Mouse (Mus musculus) hindbrain, embryonic 14.5 days (tissue): ENCODE measurements around the gene Gstt1. TPM values are rescaled to one million over a fixed set of nuclear protein-coding genes. Genes with fewer than 3 reads are reported as not detected.
"Not testable (repeated sequence)": the region's sequence is repeated elsewhere in the genome, so short reads cannot be mapped to it uniquely, and the experiment has no call there.

ENCODE experiments used
- ATAC-seq: fragments of 200-750 bp; cut with Nextera tagmentation; 2 replicates; pipeline ENCODE4 v1.8.0; 2017; ENCODE audit warnings: moderate number of reproducible peaks, mild to moderate bottlenecking, moderate TSS enrichment, moderate library complexity; ENCODE audit not compliant: low FRiP score
- DNase-seq: peaks from one replicate; pipeline ENCODE4 v3.0.0-alpha.2; 2015; ENCODE audit warnings: low spot score
- H3K27ac ChIP-seq: fragments of 300-500 bp; sonication (generic); 2 replicates; pipeline ENCODE4 v1.5.1; 2014; ENCODE audit warnings: mild to moderate bottlenecking, moderate library complexity
- H3K27me3 ChIP-seq: fragments of 300-500 bp; sonication (generic); 2 replicates; pipeline ENCODE4 v1.6.1; 2014; ENCODE audit warnings: mild to moderate bottlenecking, low read length, mixed read lengths; ENCODE audit not compliant: control insufficient read depth, insufficient read depth
- H3K36me3 ChIP-seq: fragments of 300-500 bp; sonication (generic); replicated peaks from 2 replicates; pipeline ENCODE4 v1.6.1; 2014; ENCODE audit not compliant: control insufficient read depth, insufficient read depth
- H3K4me1 ChIP-seq: fragments of 300-500 bp; sonication (generic); replicated peaks from 2 replicates; pipeline ENCODE4 v1.6.1; 2014; ENCODE audit warnings: antibody characterized with exemption, low read length, mixed read lengths; ENCODE audit not compliant: control insufficient read depth, insufficient read depth
- H3K4me2 ChIP-seq: fragments of 300-500 bp; sonication (generic); replicated peaks from 2 replicates; pipeline ENCODE4 v1.6.1; 2014; ENCODE audit warnings: mild to moderate bottlenecking, moderate library complexity
- H3K4me3 ChIP-seq: fragments of 300-500 bp; sonication (generic); replicated peaks from 2 replicates; pipeline ENCODE4 v1.5.1; 2014; ENCODE audit warnings: mild to moderate bottlenecking, low read length
- H3K9ac ChIP-seq: fragments of 300-500 bp; sonication (generic); 2 replicates; pipeline ENCODE4 v1.6.1; 2014
- H3K9me3 ChIP-seq: fragments of 300-500 bp; sonication (generic); 2 replicates; pipeline ENCODE4 v1.6.1; 2016; ENCODE audit warnings: low read length; ENCODE audit not compliant: control insufficient read depth
- WGBS: fragments of 180-500 bp; shearing (Covaris S2); extraction: QIAGEN DNeasy Blood & Tissue Kit; methylation state at CpG from one replicate; pipeline ENCODE4 v1.1.7; 2014; 5-methylcytosine and 5-hydroxymethylcytosine counted together
- polyA plus RNA-seq: library from polyadenylated mRNA; unstranded; fragments of >200 nt; fragmentation: Nextera tagmentation; extraction: Ambion mirVana; gene quantifications from 2 replicates; pipeline ENCODE4 v1.2.1, GENCODE M21; 2014

Gene Gstt1
- polyA plus RNA-seq, 1 experiment from 2014 or later = 12.1 TPM

DNA sequence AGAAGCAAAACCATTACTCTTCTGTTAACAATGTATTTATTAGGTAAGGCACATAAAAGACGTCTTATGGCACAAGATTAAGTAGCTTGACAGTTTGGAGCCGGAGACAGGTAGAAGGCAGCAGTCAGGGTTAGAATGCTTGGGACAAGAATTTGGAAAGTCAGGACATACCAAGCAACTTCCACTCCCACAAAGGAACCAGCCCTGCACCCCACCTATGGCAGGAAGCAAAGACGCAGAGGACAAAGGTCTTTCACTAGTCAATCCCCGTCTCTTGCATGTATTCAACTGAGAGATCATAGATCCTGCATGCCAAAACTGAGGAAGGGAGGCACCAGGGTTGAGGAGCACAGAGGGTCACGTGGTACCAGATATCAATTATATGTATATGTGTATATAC, 24.3 kb downstream of the Gstt1 start:
- no peak overlapping the region for H3K27ac ChIP-seq
- peaks cover 10% of the 10 kb centered on the region for H3K4me1 ChIP-seq
- peaks cover 14% of the 10 kb centered on the region for H3K27me3 ChIP-seq
- H3K9ac ChIP-seq = no peak overlapping the region
- no peaks in the 10 kb centered on the region for H3K36me3 ChIP-seq
- no peak overlapping the region for H3K4me2 ChIP-seq
- peaks cover 3% of the 10 kb centered on the region for H3K9me3 ChIP-seq
- H3K4me3 ChIP-seq = no peak overlapping the region
- ATAC-seq = no peak
- WGBS = 95% methylated on average over 5 of the region's 5 CpGs
- DNase-seq = no peak

DNA sequence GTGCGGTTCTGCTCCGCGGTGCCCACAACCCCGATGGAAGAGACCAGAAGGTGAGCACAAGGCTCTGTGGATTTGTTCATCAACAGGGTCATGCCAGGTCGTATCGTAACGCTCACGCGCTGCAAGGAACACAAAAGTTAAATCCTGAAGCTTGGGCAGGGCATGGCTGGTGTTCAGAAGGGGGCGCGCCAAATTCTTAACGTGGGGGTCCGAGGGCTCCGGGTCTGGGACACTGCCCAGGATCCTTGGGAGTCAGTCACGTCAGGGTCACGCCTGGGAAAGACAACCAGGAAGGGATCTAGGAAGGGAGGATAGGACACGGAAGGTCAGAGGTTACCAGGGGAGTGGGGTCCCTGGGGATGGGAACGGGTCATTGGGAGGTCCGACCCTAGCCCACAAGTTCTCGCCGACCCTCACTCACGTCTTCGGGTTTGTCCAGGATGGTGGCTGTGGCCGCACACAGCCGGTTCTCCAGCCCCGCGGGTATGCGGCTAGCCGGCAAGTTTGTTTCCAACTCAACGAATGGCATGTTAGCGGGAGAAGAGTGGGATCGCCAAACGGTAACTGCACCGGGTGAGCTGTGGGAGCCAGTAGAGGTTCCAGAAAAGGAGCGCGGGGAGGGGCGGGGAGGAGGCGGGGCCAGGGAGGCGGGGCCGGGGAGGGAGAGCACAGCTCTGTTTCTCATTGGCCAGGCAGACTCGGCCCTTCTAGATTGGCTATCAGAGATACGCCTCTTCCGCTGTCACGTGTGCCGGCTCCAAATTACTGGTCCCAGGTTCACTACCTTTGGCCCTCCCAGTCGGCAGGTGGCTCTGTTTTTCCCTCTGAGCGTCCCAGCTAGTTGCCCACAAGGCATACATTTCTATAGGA, 25.4 kb downstream of the Gstt1 start, which contains the start of gene Ddt:
Ddt (minus strand) TSS at position 620 of the 870 bp plus-strand sequence.
- DNase-seq (peak; percentile 84), ATAC-seq (peak; percentile 97)
- under 1% methylated on average over 46 of the region's 47 CpGs for WGBS
- Histone ChIP-seq H3K36me3 (no peaks in the 10 kb centered on the region), H3K4me3 (peak within 1 kb of the TSS; percentile 48), H3K27ac (no peak within 1 kb of the TSS), H3K9ac (peak within 1 kb of the TSS; percentile 57), H3K4me2 (peak within 1 kb of the TSS; percentile 99), H3K9me3 (no peaks in the 10 kb centered on the region), H3K27me3 (peaks cover 4% of the 10 kb centered on the region; the same call in 1 of the 2 replicates), H3K4me1 (peaks cover 10% of the 10 kb centered on the region)

DNA sequence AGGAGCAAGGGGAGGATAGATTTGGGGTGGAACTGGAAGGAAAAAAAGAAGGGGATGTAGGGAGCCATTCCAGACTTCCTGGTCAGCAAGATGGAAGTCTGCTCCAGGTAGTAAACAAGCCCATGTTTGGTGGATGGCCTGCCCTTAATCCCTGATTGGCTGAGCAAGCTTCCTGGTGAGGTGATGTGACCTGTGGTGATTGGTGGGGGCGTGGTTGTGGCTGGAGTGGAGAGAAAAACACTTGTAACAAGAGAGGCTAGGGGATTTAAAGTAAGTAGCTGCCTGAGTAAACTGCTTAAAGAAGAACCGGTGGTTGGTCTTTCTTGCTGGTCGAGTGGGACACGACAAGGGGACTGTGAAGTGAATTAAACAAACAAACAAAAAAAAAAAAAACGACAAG, 30.6 kb downstream of the Gstt1 start:
- WGBS = 41% methylated on average over 5 of the region's 5 CpGs
- peaks cover 18% of the 10 kb centered on the region for H3K4me1 ChIP-seq
- ATAC-seq, H3K4me3 ChIP-seq, H3K27me3 ChIP-seq, H3K4me2 ChIP-seq, H3K27ac ChIP-seq, H3K9ac ChIP-seq, DNase-seq, H3K36me3 ChIP-seq, H3K9me3 ChIP-seq: not testable (repeated sequence)

DNA sequence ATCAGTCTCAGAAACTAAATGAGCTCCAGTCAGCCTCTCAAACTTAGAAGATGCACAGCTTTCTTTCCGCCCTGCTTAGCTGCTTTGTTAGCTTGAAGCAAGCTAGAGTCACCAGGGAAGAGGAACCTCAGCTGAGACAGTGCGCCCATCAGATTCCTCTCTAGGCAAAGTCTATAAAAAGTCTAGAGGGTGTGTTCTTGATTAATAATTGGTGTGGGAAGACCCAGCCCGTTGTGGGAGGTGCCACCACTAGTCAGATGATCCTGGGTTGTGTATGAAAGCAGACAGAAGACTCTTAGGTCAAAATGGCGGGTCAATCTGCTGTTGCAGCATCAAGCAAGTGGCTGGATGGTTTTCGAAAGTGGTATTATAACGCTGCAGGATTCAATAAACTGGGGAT, 31.5 kb downstream of the Gstt1 start:
- Histone ChIP-seq H3K4me1 (peaks cover 15% of the 10 kb centered on the region), H3K27me3 (no peaks in the 10 kb centered on the region), H3K27ac (no peak overlapping the region), H3K4me3 (no peak overlapping the region), H3K9me3 (no peaks in the 10 kb centered on the region), H3K36me3 (no peaks in the 10 kb centered on the region), H3K9ac (no peak overlapping the region), H3K4me2 (no peak overlapping the region)
- no peak for ATAC-seq
- no peak for DNase-seq
- 91% methylated on average over 6 of the region's 6 CpGs for WGBS

DNA sequence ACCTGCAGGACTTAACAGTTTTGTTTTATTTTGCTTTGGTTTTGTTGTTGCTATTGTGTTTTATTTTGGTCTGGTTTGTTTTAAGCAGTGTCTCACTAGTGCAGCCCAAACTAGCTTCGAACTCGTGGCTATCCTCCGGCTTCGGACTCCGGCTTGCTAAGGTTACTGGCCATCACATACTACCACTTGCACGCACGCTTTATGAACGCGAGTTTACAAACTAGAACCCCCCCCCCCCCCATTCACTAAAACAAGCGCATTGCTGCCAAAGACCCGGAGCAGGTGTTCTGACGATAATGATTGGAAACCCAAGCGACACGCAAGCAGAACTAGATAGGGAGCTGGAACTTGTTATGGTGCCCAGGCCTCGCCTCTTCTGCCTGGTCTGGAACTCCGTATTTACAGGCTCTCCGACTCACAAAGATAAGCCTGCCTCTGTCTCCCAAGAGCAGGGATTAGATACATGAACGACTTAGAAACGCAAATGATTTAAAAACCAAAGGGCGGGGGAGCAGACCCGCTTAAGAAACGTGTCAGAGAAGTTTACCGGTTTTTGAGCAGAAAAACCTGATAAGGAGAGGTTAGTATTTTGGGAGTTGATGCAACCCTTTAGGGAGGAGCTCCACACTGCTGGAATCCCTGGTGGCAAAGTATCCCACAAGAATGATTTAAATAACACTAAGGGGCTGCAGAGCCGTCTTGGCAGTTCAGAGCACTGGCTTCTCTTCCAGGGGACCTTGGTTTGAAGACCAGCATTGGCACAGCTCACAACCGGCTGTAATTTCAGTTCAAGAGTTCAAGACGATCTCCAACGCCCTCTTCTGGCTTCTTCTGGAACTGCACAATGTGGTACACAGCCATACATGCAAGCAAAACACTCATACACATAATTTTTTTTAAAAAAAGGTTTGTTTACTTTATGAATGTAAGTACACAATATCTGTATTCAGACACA, 33.6 kb downstream of the Gstt1 start:
- Histone ChIP-seq H3K36me3 (no peaks in the 10 kb centered on the region), H3K27me3 (no peaks in the 10 kb centered on the region), H3K27ac (peak overlapping the region; percentile 14; the same call in 1 of the 2 replicates), H3K4me2 (peak overlapping the region; percentile 56), H3K9ac (peak overlapping the region; percentile 48), H3K4me1 (peaks cover 15% of the 10 kb centered on the region), H3K9me3 (no peaks in the 10 kb centered on the region), H3K4me3 (peak overlapping the region; percentile 71)
- peak; percentile 80 for DNase-seq
- 1% methylated on average over 27 of the region's 27 CpGs for WGBS
- ATAC-seq = peak; percentile 2; the same call in 1 of the 2 replicates

DNA sequence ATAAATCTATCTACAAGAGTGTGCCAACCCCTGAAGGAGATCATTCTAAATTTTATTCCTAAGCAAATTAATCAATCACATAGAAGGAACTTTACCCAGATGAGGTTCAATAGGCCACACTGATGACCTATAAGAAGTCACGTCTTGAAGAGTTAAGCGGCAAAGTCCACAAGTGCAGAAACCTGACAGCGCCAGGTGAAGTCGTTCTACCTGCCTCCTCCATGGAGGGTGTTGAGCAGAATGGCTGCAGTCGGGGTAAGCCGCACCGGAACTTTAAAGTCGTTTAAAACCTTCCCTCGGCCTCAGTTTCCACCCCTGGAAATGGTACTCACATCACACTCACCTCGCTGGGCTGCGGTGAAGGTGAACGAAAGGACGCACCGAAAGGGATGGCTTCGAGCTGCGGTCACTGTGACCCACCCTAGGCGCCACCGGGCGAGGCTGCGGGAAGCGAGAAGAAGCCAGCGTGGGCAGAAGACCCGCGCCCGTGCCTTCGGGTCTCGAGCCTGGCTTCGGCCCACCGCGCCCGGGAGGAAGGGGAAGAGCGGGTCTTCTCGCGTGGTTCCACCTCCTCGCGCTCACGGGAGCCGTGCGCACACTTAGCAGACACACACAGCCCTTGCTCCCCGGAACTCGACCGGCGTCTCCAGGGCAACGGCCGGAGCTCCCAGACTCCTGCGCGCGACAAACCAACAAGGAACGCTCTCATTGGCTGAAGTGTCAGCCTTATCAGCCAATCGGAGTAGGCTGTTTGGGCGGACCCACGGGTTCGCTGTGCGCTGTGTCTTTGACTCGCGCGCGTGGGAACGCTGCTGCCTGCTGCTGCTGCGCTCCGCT, 34.5 kb downstream of the Gstt1 start, which contains the start of gene Cabin1:
Cabin1 (minus strand) TSS at position 660 of the 837 bp plus-strand sequence.
- Histone ChIP-seq H3K27ac (peak within 1 kb of the TSS; percentile 78), H3K27me3 (no peaks in the 10 kb centered on the region), H3K36me3 (no peaks in the 10 kb centered on the region), H3K9ac (peak within 1 kb of the TSS; percentile 60), H3K4me3 (peak within 1 kb of the TSS; percentile 71), H3K4me2 (peak within 1 kb of the TSS; percentile 56), H3K9me3 (no peaks in the 10 kb centered on the region), H3K4me1 (peaks cover 15% of the 10 kb centered on the region)
- peak; percentile 97 for ATAC-seq
- DNase-seq = peak; percentile 100
- WGBS = under 1% methylated on average over 61 of the region's 61 CpGs

DNA sequence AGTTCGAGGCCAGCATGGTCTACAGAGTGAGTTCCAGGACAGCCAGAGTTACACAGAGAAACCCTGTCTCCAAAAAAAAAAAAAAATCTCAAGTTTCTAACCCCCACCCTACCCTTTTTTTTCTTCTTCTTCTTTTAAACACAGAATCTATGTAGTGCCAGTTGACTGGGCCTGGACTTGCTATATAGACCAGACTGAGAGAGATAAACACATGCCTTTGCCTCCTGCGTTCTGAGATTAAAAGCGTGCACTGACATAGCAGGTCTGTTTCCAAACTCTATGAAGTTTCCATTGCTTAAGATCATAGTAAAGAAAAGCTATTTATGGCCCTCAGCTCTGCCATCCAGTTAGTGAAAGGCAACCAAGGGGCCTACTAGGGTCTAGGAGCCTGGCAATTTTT, 36.0 kb downstream of the Gstt1 start:
- 90% methylated on average over 3 of the region's 3 CpGs for WGBS
- Histone ChIP-seq H3K36me3 (0 out of 2 replicates have a peak, but pooled peaks cover 5% of the 10 kb centered on the region), H3K27me3 (no peaks in the 10 kb centered on the region), H3K4me1 (peaks cover 15% of the 10 kb centered on the region), H3K9ac (no peak overlapping the region), H3K27ac (no peak overlapping the region), H3K9me3 (no peaks in the 10 kb centered on the region; the same call in 1 of the 2 replicates), H3K4me3 (no peak overlapping the region), H3K4me2 (no peak overlapping the region)
- no peak for DNase-seq
- no peak for ATAC-seq

DNA sequence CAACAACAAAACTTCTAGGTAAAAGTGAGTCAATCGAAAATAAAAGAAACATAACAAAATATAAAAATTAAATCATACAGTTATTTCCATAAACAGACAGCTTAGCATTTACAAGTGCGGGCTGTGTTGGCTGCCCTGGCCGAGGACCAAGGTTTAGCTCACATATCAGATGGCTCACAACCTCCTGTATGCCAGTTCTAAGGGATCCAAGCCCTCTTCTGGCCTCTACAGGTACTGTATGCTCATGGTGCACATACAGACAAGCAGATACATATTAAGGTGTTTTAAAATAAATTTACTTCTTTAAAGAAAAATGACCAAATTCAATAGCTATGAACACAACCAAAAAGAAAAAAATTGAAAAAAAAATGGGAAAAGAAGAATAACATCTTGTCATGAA, 38.1 kb downstream of the Gstt1 start:
- WGBS = 100% methylated on average over 3 of the region's 3 CpGs
- ATAC-seq = no peak
- Histone ChIP-seq H3K27me3 (no peaks in the 10 kb centered on the region), H3K4me3 (no peak overlapping the region), H3K9ac (no peak overlapping the region), H3K36me3 (peaks cover 8% of the 10 kb centered on the region), H3K4me2 (no peak overlapping the region), H3K27ac (no peak overlapping the region), H3K9me3 (no peaks in the 10 kb centered on the region; the same call in 1 of the 2 replicates), H3K4me1 (peaks cover 15% of the 10 kb centered on the region)
- DNase-seq = no peak
